Comparison of ENCODE assay signal across 23 mouse cellular contexts in genomic region chr19:14426920-14427319, GRCm38 (mm10).
DNase-seq lines count a peak whose midpoint lies in the region; ATAC-seq lines count a peak whose summit lies in the region.
"Had no signal": no experiment of that assay in that cellular context is flagged by ENCODE, and none has a peak within 500 bp of the region (broad histone marks: within the 10 kb centered on the region; RNA-seq: fewer than 3 reads in every experiment).

No protein-coding gene starts in this region.

- no peak overlapping the region for H3K9ac ChIP-seq in heart, embryonic 12.5 days
- no peak overlapping the region for H3K9ac ChIP-seq in kidney, embryonic 16.5 days (replicated peaks; ENCODE audit: low read length)
- no peak overlapping the region for H3K9ac ChIP-seq in intestine, embryonic 15.5 days
- no peak overlapping the region for H3K9ac ChIP-seq in neural tube, embryonic 12.5 days
- H3K9ac ChIP-seq: embryonic facial prominence, embryonic 12.5 days; heart, embryonic 15.5 days; liver, postnatal 0 days had no signal

- H3K9me3 ChIP-seq in heart, embryonic 12.5 days (replicated peaks): no peaks in the 10 kb centered on the region
- H3K9me3 ChIP-seq in kidney, embryonic 16.5 days (ENCODE audit: low read length): no peaks in the 10 kb centered on the region
- H3K9me3 ChIP-seq in intestine, embryonic 15.5 days: no peaks in the 10 kb centered on the region
- H3K9me3 ChIP-seq in neural tube, embryonic 12.5 days: no peaks in the 10 kb centered on the region
- H3K9me3 ChIP-seq: embryonic facial prominence, embryonic 12.5 days; heart, embryonic 15.5 days had no signal

- H3K4me2 ChIP-seq in heart, embryonic 12.5 days: no peak overlapping the region
- H3K4me2 ChIP-seq in kidney, embryonic 16.5 days (replicated peaks; ENCODE audit: low read depth, low read length): peak overlapping the region; percentile 30
- 0 out of 2 replicates have a peak overlapping the region, but pooled peaks have one; percentile 12 for H3K4me2 ChIP-seq in intestine, embryonic 15.5 days (replicated peaks)
- no peak overlapping the region for H3K4me2 ChIP-seq in neural tube, embryonic 12.5 days (replicated peaks)
- H3K4me2 ChIP-seq: embryonic facial prominence, embryonic 12.5 days; heart, embryonic 15.5 days had no signal

- H3K27ac ChIP-seq in heart, embryonic 12.5 days (ENCODE audit: poor library complexity, severe bottlenecking): no peak overlapping the region
- no peak overlapping the region for H3K27ac ChIP-seq in kidney, embryonic 16.5 days (ENCODE audit: low read length)
- no peak overlapping the region for H3K27ac ChIP-seq in intestine, embryonic 15.5 days
- H3K27ac ChIP-seq in neural tube, embryonic 12.5 days: no peak overlapping the region
- H3K27ac ChIP-seq: embryonic facial prominence, embryonic 12.5 days; gastrocnemius, adult 2 months; heart, embryonic 15.5 days had no signal

- no peak overlapping the region for H3K4me3 ChIP-seq in heart, embryonic 12.5 days
- no peak overlapping the region for H3K4me3 ChIP-seq in kidney, embryonic 16.5 days (ENCODE audit: low read length)
- H3K4me3 ChIP-seq in intestine, embryonic 15.5 days (replicated peaks): no peak overlapping the region
- H3K4me3 ChIP-seq in neural tube, embryonic 12.5 days: no peak overlapping the region
- H3K4me3 ChIP-seq: embryonic facial prominence, embryonic 12.5 days; erythroblast, embryonic 14.5 days; gastrocnemius, adult 2 months; heart, embryonic 15.5 days had no signal

- DNase-seq in heart, postnatal 4 days: no peak
- no peak for DNase-seq in kidney, postnatal 4 days
- DNase-seq in spleen, postnatal 10 days (ENCODE audit: low spot score in 2 of 2): no peak
- no peak for DNase-seq in layer of hippocampus, postnatal 36 days
- DNase-seq: adrenal gland, postnatal 14 days; cerebellum, adult 11 months; cerebellum, postnatal 10 days; gastrocnemius, adult 2 months; heart, adult 18-20 months; kidney, adult 2 months; liver, postnatal 0 days; lung, postnatal 10 days; right cerebral cortex, postnatal 4 days had no signal

- 43% methylated on average over 6 of the region's 6 CpGs for WGBS in heart, embryonic 12.5 days
- 42% methylated on average over 6 of the region's 6 CpGs for WGBS in kidney, embryonic 16.5 days
- 55% methylated on average over 6 of the region's 6 CpGs for WGBS in intestine, embryonic 15.5 days
- WGBS in neural tube, embryonic 12.5 days: 50% methylated on average over 6 of the region's 6 CpGs

- H3K27me3 ChIP-seq in heart, embryonic 12.5 days (replicated peaks): peaks cover 3% of the 10 kb centered on the region
- H3K27me3 ChIP-seq in kidney, embryonic 16.5 days (ENCODE audit: insufficient read depth, low read length): no peaks in the 10 kb centered on the region
- no peaks in the 10 kb centered on the region for H3K27me3 ChIP-seq in intestine, embryonic 15.5 days (replicated peaks)
- H3K27me3 ChIP-seq in neural tube, embryonic 12.5 days (replicated peaks): no peaks in the 10 kb centered on the region
- H3K27me3 ChIP-seq: CH12.LX; embryonic facial prominence, embryonic 12.5 days had no signal

- 0 out of 2 replicates have a peak, but pooled peaks have one; percentile 29 for ATAC-seq in heart, embryonic 12.5 days (ENCODE audit: insufficient number of reproducible peaks, low FRiP score)
- ATAC-seq in kidney, embryonic 16.5 days (ENCODE audit: low FRiP score, low TSS enrichment): peak; percentile 46; the same call in 1 of the 2 replicates
- no peak; the same call in 1 of the 2 replicates for ATAC-seq in intestine, embryonic 15.5 days
- peak; percentile 74 for ATAC-seq in neural tube, embryonic 12.5 days (ENCODE audit: low FRiP score, low read depth)
- ATAC-seq: hindbrain, embryonic 16.5 days; liver, postnatal 0 days; midbrain, embryonic 16.5 days had no signal

- peaks cover 24% of the 10 kb centered on the region for H3K4me1 ChIP-seq in heart, embryonic 12.5 days (replicated peaks)
- H3K4me1 ChIP-seq in kidney, embryonic 16.5 days (ENCODE audit: insufficient read depth, low read length): peaks cover 26% of the 10 kb centered on the region
- H3K4me1 ChIP-seq in intestine, embryonic 15.5 days (replicated peaks): peaks cover 15% of the 10 kb centered on the region; the same call in 1 of the 2 replicates
- peaks cover 16% of the 10 kb centered on the region for H3K4me1 ChIP-seq in neural tube, embryonic 12.5 days
- H3K4me1 ChIP-seq: embryonic facial prominence, embryonic 12.5 days had no signal

- no peaks in the 10 kb centered on the region for H3K36me3 ChIP-seq in heart, embryonic 12.5 days
- no peaks in the 10 kb centered on the region for H3K36me3 ChIP-seq in kidney, embryonic 16.5 days (ENCODE audit: insufficient read depth, low read length)
- H3K36me3 ChIP-seq in intestine, embryonic 15.5 days: no peaks in the 10 kb centered on the region
- no peaks in the 10 kb centered on the region for H3K36me3 ChIP-seq in neural tube, embryonic 12.5 days
- H3K36me3 ChIP-seq: embryonic facial prominence, embryonic 12.5 days; heart, embryonic 15.5 days had no signal

Comparison
In these comparisons a context has a peak if more than half of its experiments do, and no peak if none do; other contexts are left out.
1. H3K4me2 ChIP-seq: peak in kidney, embryonic 16.5 days (single experiment) and intestine, embryonic 15.5 days (single experiment); none in heart, embryonic 12.5 days (single experiment) and neural tube, embryonic 12.5 days (single experiment).